Mouse (Mus musculus) adrenal gland, postnatal 14 days (tissue): ENCODE data around the gene Gm49322. TPM values are rescaled to one million over a fixed set of nuclear protein-coding genes. Genes with fewer than 3 reads are reported as not detected.

Experiments used
- DNase-seq: peaks from one replicate; pipeline ENCODE4 v3.0.0; 2021; ENCODE audit warnings: mixed read lengths
- total RNA-seq: library from RNA; stranded (reverse); gene quantifications from 2 replicates; pipeline ENCODE4 v1.2.3, GENCODE M21; 2021

The Gm49322 gene
- total RNA-seq, 1 experiment from 2014 or later, result 1.6 TPM

- no peak for DNase-seq
Measured at GRCm38 (mm10) chr10:80583047-80583446, 22.8 kb upstream of the Gm49322 start.

GRCm38 (mm10) chr10:80584045-80584488 is 21.8 kb upstream of the Gm49322 start:
- no peak for DNase-seq

- DNase-seq, result no peak
Measured at GRCm38 (mm10) chr10:80584642-80585552, 20.9 kb upstream of the Gm49322 start.

GRCm38 (mm10) chr10:80585581-80585980 is 20.2 kb upstream of the Gm49322 start:
- DNase-seq, result no peak

GRCm38 (mm10) chr10:80586407-80587304 is 19.2 kb upstream of the Gm49322 start:
- DNase-seq, result no peak

- peak; percentile 60 for DNase-seq
Measured at GRCm38 (mm10) chr10:80587305-80587657, 18.5 kb upstream of the Gm49322 start.

- DNase-seq, result peak; percentile 58
Measured at GRCm38 (mm10) chr10:80589127-80589878, 16.5 kb upstream of the Gm49322 start.

GRCm38 (mm10) chr10:80589879-80590854 is 15.7 kb upstream of the Gm49322 start, which contains the start of gene Abhd17a:
Abhd17a (minus strand) TSS chr10:80590341.
- DNase-seq, result peak; percentile 99

- peak; percentile 46 for DNase-seq
Measured at GRCm38 (mm10) chr10:80596318-80596717, 9.5 kb upstream of the Gm49322 start.

- DNase-seq, result peak; percentile 96
Measured at GRCm38 (mm10) chr10:80602698-80603325, 3.0 kb upstream of the Gm49322 start, which contains the start of the genes Scamp4 and Adat3. Scamp4 (plus strand) TSS chr10:80602872. Adat3 (plus strand) TSS chr10:80602880.

GRCm38 (mm10) chr10:80603364-80603763 is 2.5 kb upstream of the Gm49322 start:
- no peak for DNase-seq

GRCm38 (mm10) chr10:80604001-80604509 is 1.8 kb upstream of the Gm49322 start:
- peak; percentile 42 for DNase-seq

- no peak for DNase-seq
Measured at GRCm38 (mm10) chr10:80604988-80605387, 833 bp upstream of the Gm49322 start.

GRCm38 (mm10) chr10:80606306-80606705 is 485 bp downstream of the Gm49322 start:
- DNase-seq, result no peak

- no peak for DNase-seq
Measured at GRCm38 (mm10) chr10:80606737-80607350, 1.0 kb downstream of the Gm49322 start.

- DNase-seq, result no peak
Measured at GRCm38 (mm10) chr10:80608435-80608834, 2.6 kb downstream of the Gm49322 start.

- no peak for DNase-seq
Measured at GRCm38 (mm10) chr10:80609269-80609924, 3.6 kb downstream of the Gm49322 start.

GRCm38 (mm10) chr10:80610116-80610785 is 4.4 kb downstream of the Gm49322 start:
- DNase-seq, result no peak
